Mouse (Mus musculus) thymus, adult 2 months (tissue): ENCODE measurements around the gene Itga4.

Experiments
- CTCF ChIP-seq: fragments of 200-500 bp; IDR thresholded peaks from 2 replicates; pipeline ENCODE4 v1.5.1; 2012; ENCODE audit warnings: mild to moderate bottlenecking, control low read depth, low read length, moderate library complexity, borderline replicate concordance; ENCODE audit not compliant: control insufficient read depth, poor library complexity, insufficient read depth; ENCODE audit errors: extremely low read depth
- POLR2A ChIP-seq: fragments of 200-500 bp; IDR thresholded peaks from 2 replicates; pipeline ENCODE4 v1.6.1; 2012; ENCODE audit warnings: mild to moderate bottlenecking, low read length, control low read depth, moderate library complexity; ENCODE audit not compliant: control insufficient read depth, poor library complexity, insufficient read depth; ENCODE audit errors: extremely low read depth

DNA sequence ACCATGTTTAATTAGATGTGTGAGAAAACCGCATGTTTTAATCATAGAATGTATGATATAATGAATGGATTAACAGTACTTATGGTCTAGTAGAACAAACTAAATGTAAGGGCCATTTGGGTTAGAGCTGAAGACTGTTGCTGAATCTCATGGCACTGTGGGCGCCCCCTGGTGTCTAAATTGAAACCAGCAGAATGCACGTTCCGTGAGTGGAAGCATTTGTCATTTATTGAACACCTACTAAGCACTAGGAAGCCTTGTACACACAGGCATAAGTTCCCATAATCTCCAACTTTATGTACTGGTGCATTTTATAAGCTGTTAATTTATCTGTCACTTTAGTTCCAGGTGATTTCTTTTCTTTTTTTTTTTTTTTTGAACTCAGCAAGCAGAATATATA lies 10.4 kb downstream of the Itga4 start:
- TF ChIP-seq POLR2A, result no peak
- no peak for TF ChIP-seq CTCF
